Mouse (Mus musculus) monocyte, adult 5-6 weeks (primary cell): Measurements from ENCODE around the gene Tgif2lx2. TPM values are rescaled to one million over a fixed set of nuclear protein-coding genes. Genes with fewer than 3 reads are reported as not detected.
"Not testable (repeated sequence)": the region's sequence is repeated elsewhere in the genome, so short reads cannot be mapped to it uniquely, and the experiment has no call there.

ENCODE experiments used
- ATAC-seq: fragments of 153-309, 156-312 bp; replicated peaks from 2 replicates; pipeline ENCODE4 v1.8.0; 2017; ENCODE audit warnings: mild to moderate bottlenecking; ENCODE audit not compliant: low TSS enrichment, insufficient number of reproducible peaks, severe bottlenecking, poor library complexity, low FRiP score
- total RNA-seq: library from RNA; stranded (forward); fragments of 200-1000, 200-491, 200-594 nt; gene quantifications from 3 replicates; pipeline ENCODE4 v1.2.3, GENCODE M21; 2017

The Tgif2lx2 gene
- not detected in 3 replicates for total RNA-seq

- ATAC-seq = not testable (repeated sequence)
These were observed at the start of gene Tgif2lx2 for GRCm38 (mm10) chrX:118426927-118427326. Gene Tgif2lx2, plus strand, starts transcription at chrX:118427227.

Other genes starting within 250 kb of the Tgif2lx2 start
- gene Tgif2lx1, start 53.5 kb downstream of the Tgif2lx2 start, total RNA-seq = not detected in 3 replicates